Mouse (Mus musculus): Measurements from ENCODE around the gene Ferd3l.

- no peak for TF ChIP-seq POLR2A (IDR thresholded peaks at IDR 0.05; ENCODE audit: insufficient read depth, low read length)
- no peak for TF ChIP-seq EP300 (IDR thresholded peaks at IDR 0.05; ENCODE audit: insufficient read depth, low read depth, low read length)
Measured at GRCm38 (mm10) chr12:33962773-33963130, 34.5 kb downstream of the Ferd3l start.
